Mouse (Mus musculus): ENCODE measurements at regions not wholly inside any gene's neighbourhood (a gene's known extent, or its start where the extent isn't known, plus 50 kb on each side); places are given as distances from the start of the nearest gene placed in this dataset.
"Not testable (repeated sequence)": the region's sequence is repeated elsewhere in the genome, so short reads cannot be mapped to it uniquely, and the experiment has no call there.

DNA sequence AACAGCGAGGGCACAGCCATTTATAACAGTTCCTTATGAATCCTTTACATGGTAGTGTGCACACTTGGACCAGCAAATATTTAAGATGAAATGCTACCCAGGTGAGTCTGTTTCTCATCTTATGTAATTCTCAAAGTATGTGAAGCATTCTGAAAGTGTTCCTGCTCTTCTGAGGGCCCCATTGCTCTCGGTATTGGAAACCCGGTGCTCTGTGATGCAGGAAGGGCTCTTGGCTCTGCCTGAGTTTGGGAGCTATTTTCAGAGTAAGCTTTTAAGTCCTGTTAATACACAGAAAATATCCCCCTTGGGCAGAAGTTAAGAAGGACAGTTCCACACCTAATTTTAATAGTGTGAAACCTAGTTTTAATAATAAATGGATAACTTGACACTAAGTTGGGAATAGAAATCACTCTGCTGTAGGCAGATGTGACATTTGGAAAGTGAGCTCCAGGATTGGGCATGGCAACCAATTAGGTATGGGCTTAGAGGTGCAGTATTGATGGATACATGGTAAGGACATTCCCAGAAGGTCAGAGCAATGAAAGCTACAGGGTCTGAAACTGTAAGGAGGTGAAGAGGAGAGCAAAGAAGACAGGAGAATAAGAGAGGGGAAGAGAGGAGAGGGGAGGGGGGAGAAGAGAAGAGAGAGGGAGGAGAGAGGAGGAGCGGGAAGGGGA lies 145.8 kb upstream of the Slc25a13 start:
- Histone ChIP-seq H3K4me2 (ENCODE audit: low read depth, low read length) (no peak overlapping the region), H3K4me3 (ENCODE audit: low read length) (no peak overlapping the region), H3K9ac (ENCODE audit: low read depth, low read length) (no peak overlapping the region), H3K27me3 (replicated peaks; ENCODE audit: control insufficient read depth, insufficient read depth, low read length) (no peaks in the 10 kb centered on the region), H3K9me3 (ENCODE audit: control insufficient read depth, low read length) (no peaks in the 10 kb centered on the region), H3K36me3 (ENCODE audit: control insufficient read depth, insufficient read depth, low read length) (no peaks in the 10 kb centered on the region), H3K4me1 (ENCODE audit: control insufficient read depth, insufficient read depth, low read length) (peaks cover 4% of the 10 kb centered on the region; the same call in 1 of the 2 replicates), H3K27ac (ENCODE audit: low read length) (no peak overlapping the region)
- no peak for ATAC-seq
- 72% methylated on average over 4 of the region's 4 CpGs for WGBS

DNA sequence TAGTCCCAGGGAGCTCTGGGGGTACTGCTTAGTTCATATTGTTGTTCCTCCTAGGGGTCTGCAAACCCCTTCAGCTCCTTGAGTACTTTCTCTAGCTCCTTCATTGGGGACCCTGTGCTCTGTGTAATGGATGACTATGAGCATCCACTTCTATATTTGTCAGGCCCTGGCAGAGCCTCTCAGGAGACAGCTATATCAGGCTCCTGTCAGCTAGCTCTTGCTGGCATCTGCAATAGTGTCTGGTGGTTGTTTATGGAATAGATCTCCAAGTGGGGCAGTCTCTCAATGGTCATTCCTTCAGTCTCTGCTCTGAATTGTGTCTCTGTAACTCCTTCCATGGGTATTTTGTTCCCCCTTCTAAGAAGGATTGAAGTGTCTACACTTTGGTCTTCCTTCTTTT lies 144.2 kb upstream of the Slc25a13 start:
- H3K4me1 ChIP-seq (ENCODE audit: control insufficient read depth, insufficient read depth, low read length); H3K9ac ChIP-seq (ENCODE audit: low read depth, low read length); H3K36me3 ChIP-seq (ENCODE audit: control insufficient read depth, insufficient read depth, low read length); H3K4me2 ChIP-seq (ENCODE audit: low read depth, low read length); H3K9me3 ChIP-seq (ENCODE audit: control insufficient read depth, low read length); H3K4me3 ChIP-seq (ENCODE audit: low read length); ATAC-seq; H3K27me3 ChIP-seq (replicated peaks; ENCODE audit: control insufficient read depth, insufficient read depth, low read length); H3K27ac ChIP-seq (ENCODE audit: low read length): not testable (repeated sequence)

DNA sequence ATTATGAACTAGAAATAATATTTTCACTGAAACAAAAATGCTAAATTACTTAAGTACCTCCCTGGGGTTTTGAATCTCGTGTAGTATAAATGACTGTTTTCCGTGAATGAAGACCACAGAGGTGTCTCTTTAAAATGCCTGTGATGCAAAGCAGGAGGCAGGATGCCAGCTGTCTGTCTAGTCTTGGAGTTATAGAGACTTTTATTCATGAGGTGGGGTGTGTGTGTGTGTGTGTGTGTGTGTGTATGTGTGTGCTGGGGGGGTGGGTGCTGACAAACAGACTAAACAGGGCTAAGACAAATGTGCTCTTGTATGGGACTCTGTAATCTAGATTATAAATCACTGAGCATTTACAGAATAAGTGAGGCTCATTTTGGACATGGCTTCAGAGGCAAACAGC lies 140.5 kb upstream of the Slc25a13 start:
- Histone ChIP-seq H3K27ac (ENCODE audit: low read length) (no peak overlapping the region), H3K27me3 (replicated peaks; ENCODE audit: control insufficient read depth, insufficient read depth, low read length) (no peaks in the 10 kb centered on the region), H3K4me1 (ENCODE audit: control insufficient read depth, insufficient read depth, low read length) (no peaks in the 10 kb centered on the region), H3K4me2 (ENCODE audit: low read depth, low read length) (no peak overlapping the region), H3K9me3 (ENCODE audit: control insufficient read depth, low read length) (no peaks in the 10 kb centered on the region), H3K4me3 (ENCODE audit: low read length) (no peak overlapping the region), H3K36me3 (ENCODE audit: control insufficient read depth, insufficient read depth, low read length) (no peaks in the 10 kb centered on the region), H3K9ac (ENCODE audit: low read depth, low read length) (no peak overlapping the region)
- ATAC-seq: no peak
- WGBS: 39% methylated on average over 2 of the region's 2 CpGs

DNA sequence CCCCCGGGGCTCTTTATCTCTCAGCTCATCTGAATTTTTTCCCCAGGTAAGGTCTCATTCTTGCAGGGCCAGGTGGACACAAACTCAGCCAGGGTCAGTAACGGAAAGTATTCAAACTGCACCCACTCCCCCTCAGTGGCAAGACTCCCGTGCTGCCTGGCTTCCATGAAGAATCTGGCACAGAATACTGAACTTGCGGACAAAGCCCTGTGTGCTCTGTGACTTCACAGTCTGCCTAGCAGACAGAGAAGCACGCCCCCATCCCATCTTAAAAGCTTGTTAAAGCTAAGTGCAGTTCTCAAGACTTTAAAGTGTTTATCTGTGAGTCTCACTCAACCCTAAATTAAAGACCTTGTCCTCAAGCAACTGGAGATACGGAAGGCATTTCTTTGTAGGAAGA lies 140.0 kb upstream of the Slc25a13 start:
- H3K9ac ChIP-seq (ENCODE audit: low read depth, low read length): no peak overlapping the region
- no peak overlapping the region for H3K4me3 ChIP-seq (ENCODE audit: low read length)

DNA sequence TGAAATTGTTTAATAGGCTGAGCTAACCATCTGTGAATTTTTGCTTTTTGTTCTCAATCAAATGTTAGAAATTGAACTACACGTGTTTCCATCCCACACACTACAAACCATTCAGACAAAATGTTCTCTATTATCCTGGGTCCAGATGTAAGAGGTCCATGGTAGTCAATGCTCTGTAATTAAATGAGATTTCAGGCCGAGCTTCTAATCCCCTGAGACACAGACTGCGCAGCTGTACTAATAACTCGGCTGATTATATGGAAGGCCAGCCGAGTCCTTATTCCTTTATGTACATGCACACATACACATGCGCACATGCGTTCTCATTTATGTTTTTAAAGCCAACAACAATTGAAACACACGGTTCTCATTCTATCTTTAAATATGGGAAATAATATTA lies 118.3 kb upstream of the Slc25a13 start:
- no peak overlapping the region for H3K4me3 ChIP-seq (ENCODE audit: low read length)
- H3K9me3 ChIP-seq (ENCODE audit: control insufficient read depth, low read length): no peaks in the 10 kb centered on the region
- H3K4me1 ChIP-seq (ENCODE audit: control insufficient read depth, insufficient read depth, low read length): no peaks in the 10 kb centered on the region
- H3K27me3 ChIP-seq (replicated peaks; ENCODE audit: control insufficient read depth, insufficient read depth, low read length): no peaks in the 10 kb centered on the region
- no peak for ATAC-seq
- no peaks in the 10 kb centered on the region for H3K36me3 ChIP-seq (ENCODE audit: control insufficient read depth, insufficient read depth, low read length)
- no peak overlapping the region for H3K27ac ChIP-seq (ENCODE audit: low read length)
- 90% methylated on average over 8 of the region's 8 CpGs for WGBS
- H3K4me2 ChIP-seq (ENCODE audit: low read depth, low read length): no peak overlapping the region
- no peak overlapping the region for H3K9ac ChIP-seq (ENCODE audit: low read depth, low read length)

More for the DNA sequence above, 140.0 kb upstream of the Slc25a13 start:
- no peak for ATAC-seq
- Histone ChIP-seq H3K4me1 (ENCODE audit: control insufficient read depth, insufficient read depth, low read length) (no peaks in the 10 kb centered on the region), H3K9me3 (ENCODE audit: control insufficient read depth, low read length) (no peaks in the 10 kb centered on the region), H3K27me3 (replicated peaks; ENCODE audit: control insufficient read depth, insufficient read depth, low read length) (no peaks in the 10 kb centered on the region), H3K36me3 (ENCODE audit: control insufficient read depth, insufficient read depth, low read length) (no peaks in the 10 kb centered on the region), H3K27ac (ENCODE audit: low read length) (no peak overlapping the region), H3K4me2 (ENCODE audit: low read depth, low read length) (no peak overlapping the region)
- WGBS: 60% methylated on average over 6 of the region's 6 CpGs

DNA sequence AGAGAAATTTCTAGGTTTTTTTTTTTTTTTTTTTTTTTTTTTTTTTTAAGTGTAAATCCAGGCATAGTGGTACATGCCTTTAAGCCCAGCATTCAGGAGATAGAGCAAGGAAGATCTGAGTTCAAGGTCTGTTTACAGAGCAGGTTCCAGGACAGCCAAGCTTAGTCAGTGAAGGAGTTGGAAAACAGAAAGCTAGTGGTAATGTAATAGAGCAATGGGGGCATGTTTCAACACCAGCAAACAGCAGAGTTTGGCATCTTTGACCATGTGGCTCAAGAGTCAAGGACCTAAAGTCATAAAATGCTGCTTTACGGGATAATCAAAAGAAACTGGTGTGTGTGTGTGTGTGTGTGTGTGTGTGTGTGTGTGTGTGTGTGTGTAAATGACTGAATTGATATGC lies 113.3 kb upstream of the Slc25a13 start:
- Histone ChIP-seq H3K4me2 (ENCODE audit: low read depth, low read length) (no peak overlapping the region), H3K36me3 (ENCODE audit: control insufficient read depth, insufficient read depth, low read length) (no peaks in the 10 kb centered on the region), H3K27ac (ENCODE audit: low read length) (no peak overlapping the region), H3K4me3 (ENCODE audit: low read length) (no peak overlapping the region), H3K27me3 (replicated peaks; ENCODE audit: control insufficient read depth, insufficient read depth, low read length) (no peaks in the 10 kb centered on the region), H3K4me1 (ENCODE audit: control insufficient read depth, insufficient read depth, low read length) (no peaks in the 10 kb centered on the region), H3K9me3 (ENCODE audit: control insufficient read depth, low read length) (no peaks in the 10 kb centered on the region), H3K9ac (ENCODE audit: low read depth, low read length) (no peak overlapping the region)
- ATAC-seq: no peak
- 96% methylated on average over 1 of the region's 1 CpGs for WGBS

DNA sequence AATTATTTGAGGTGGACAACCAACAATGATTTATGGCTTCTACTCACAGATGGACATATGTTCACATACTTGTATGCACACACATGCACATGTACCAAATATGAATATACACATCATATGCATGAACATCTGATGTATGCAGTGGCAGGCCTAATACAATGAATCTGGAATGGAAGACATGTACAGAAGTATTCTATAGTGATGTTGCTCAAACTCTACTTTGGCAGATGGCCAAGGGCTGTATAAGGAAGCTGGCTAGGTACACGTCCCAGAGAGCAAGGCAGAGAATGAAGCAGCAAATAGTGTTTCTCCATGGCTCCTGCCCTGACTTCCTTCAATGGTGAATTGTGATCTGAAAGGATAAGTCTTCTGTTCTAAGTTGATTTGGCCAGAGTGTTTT lies 108.5 kb upstream of the Slc25a13 start:
- Histone ChIP-seq H3K27ac (ENCODE audit: low read length) (no peak overlapping the region), H3K9me3 (ENCODE audit: control insufficient read depth, low read length) (no peaks in the 10 kb centered on the region), H3K4me1 (ENCODE audit: control insufficient read depth, insufficient read depth, low read length) (no peaks in the 10 kb centered on the region), H3K27me3 (replicated peaks; ENCODE audit: control insufficient read depth, insufficient read depth, low read length) (no peaks in the 10 kb centered on the region), H3K36me3 (ENCODE audit: control insufficient read depth, insufficient read depth, low read length) (no peaks in the 10 kb centered on the region), H3K4me2 (ENCODE audit: low read depth, low read length) (no peak overlapping the region), H3K9ac (ENCODE audit: low read depth, low read length) (no peak overlapping the region), H3K4me3 (ENCODE audit: low read length) (no peak overlapping the region)
- WGBS: 26% methylated on average over 1 of the region's 1 CpGs
- ATAC-seq: no peak

DNA sequence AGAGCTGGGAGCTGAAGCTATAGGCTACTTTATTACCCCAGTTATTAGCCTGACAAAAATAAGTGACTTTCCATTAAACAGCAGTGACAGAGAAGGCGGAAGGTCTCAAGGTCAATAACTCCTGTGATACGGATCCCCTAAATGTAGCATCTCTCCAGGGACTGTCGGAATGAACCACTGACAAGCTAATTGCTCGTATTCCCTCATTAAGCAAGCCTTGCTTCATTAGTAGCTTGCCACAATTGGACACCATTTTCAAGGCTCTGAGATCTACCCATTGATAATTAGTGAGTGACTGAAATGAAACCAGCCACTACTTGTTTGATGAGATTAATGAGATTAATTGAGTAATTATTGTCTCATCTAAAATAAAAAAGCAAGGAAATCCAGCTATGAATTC lies 99.8 kb upstream of the Slc25a13 start:
- no peaks in the 10 kb centered on the region for H3K27me3 ChIP-seq (replicated peaks; ENCODE audit: control insufficient read depth, insufficient read depth, low read length)
- H3K27ac ChIP-seq (ENCODE audit: low read length): no peak overlapping the region
- no peak overlapping the region for H3K4me3 ChIP-seq (ENCODE audit: low read length)
- 70% methylated on average over 4 of the region's 4 CpGs for WGBS
- H3K36me3 ChIP-seq (ENCODE audit: control insufficient read depth, insufficient read depth, low read length): no peaks in the 10 kb centered on the region
- H3K4me2 ChIP-seq (ENCODE audit: low read depth, low read length): no peak overlapping the region
- no peak overlapping the region for H3K9ac ChIP-seq (ENCODE audit: low read depth, low read length)
- ATAC-seq: no peak
- H3K4me1 ChIP-seq (ENCODE audit: control insufficient read depth, insufficient read depth, low read length): no peaks in the 10 kb centered on the region
- no peaks in the 10 kb centered on the region for H3K9me3 ChIP-seq (ENCODE audit: control insufficient read depth, low read length)

DNA sequence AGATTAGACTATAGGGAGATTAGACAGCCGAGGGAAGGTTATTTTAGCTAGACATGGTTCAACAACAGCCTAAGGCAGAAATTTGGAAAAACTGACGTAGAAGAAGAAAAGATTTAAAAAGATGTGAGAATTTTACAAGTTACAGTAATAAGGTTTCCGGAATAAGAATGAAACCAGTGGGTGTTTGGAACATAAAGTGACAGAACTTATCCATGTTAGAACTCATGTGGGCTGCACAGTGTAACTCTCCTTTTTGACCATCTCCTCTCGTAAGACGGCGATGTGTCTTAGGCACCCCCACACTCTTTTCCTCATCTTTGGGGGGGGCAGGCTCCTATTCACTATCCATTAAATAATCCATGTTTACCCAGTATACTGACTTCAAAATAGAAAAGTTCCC lies 96.2 kb upstream of the Slc25a13 start:
- H3K36me3 ChIP-seq (ENCODE audit: control insufficient read depth, insufficient read depth, low read length): no peaks in the 10 kb centered on the region
- H3K27ac ChIP-seq (ENCODE audit: low read length): no peak overlapping the region
- WGBS: 90% methylated on average over 6 of the region's 6 CpGs
- no peaks in the 10 kb centered on the region for H3K9me3 ChIP-seq (ENCODE audit: control insufficient read depth, low read length)
- no peaks in the 10 kb centered on the region for H3K27me3 ChIP-seq (replicated peaks; ENCODE audit: control insufficient read depth, insufficient read depth, low read length)
- H3K4me2 ChIP-seq (ENCODE audit: low read depth, low read length): no peak overlapping the region
- H3K4me3 ChIP-seq (ENCODE audit: low read length): no peak overlapping the region
- no peaks in the 10 kb centered on the region for H3K4me1 ChIP-seq (ENCODE audit: control insufficient read depth, insufficient read depth, low read length)
- H3K9ac ChIP-seq (ENCODE audit: low read depth, low read length): no peak overlapping the region
- no peak for ATAC-seq

DNA sequence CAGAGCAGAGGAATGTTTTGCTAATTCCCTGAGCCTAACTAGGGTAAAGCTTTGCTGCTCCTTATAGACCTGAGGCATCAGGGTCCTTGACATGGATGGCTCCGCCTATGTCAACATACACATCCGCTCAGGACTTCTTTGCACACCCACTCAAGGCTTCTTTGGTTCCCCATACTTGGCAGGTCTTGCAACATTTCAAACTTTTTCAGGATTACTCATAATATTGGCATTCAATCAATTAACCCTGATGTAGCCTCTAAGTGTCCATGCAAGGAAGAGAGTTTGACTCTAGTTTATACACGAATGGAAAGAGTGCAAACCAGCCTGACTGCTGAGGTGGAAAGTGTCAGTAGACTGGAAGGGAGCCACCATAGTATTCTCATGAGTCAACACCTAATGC lies 93.2 kb upstream of the Slc25a13 start:
- 74% methylated on average over 3 of the region's 3 CpGs for WGBS

More for the DNA sequence above, 93.2 kb upstream of the Slc25a13 start:
- no peak for ATAC-seq
- H3K4me3 ChIP-seq (ENCODE audit: low read length): no peak overlapping the region
- no peak overlapping the region for H3K9ac ChIP-seq (ENCODE audit: low read depth, low read length)
- H3K36me3 ChIP-seq (ENCODE audit: control insufficient read depth, insufficient read depth, low read length): no peaks in the 10 kb centered on the region
- H3K27me3 ChIP-seq (replicated peaks; ENCODE audit: control insufficient read depth, insufficient read depth, low read length): no peaks in the 10 kb centered on the region
- H3K4me2 ChIP-seq (ENCODE audit: low read depth, low read length): no peak overlapping the region
- H3K4me1 ChIP-seq (ENCODE audit: control insufficient read depth, insufficient read depth, low read length): no peaks in the 10 kb centered on the region
- H3K9me3 ChIP-seq (ENCODE audit: control insufficient read depth, low read length): no peaks in the 10 kb centered on the region
- H3K27ac ChIP-seq (ENCODE audit: low read length): no peak overlapping the region
